Mouse (Mus musculus) right cerebral cortex, postnatal 14 days (tissue): ENCODE measurements around the gene Ntng1.

ENCODE experiments used
- DNase-seq: peaks from one replicate; pipeline ENCODE4 v3.0.0; 2022

Gene Ntng1

DNA sequence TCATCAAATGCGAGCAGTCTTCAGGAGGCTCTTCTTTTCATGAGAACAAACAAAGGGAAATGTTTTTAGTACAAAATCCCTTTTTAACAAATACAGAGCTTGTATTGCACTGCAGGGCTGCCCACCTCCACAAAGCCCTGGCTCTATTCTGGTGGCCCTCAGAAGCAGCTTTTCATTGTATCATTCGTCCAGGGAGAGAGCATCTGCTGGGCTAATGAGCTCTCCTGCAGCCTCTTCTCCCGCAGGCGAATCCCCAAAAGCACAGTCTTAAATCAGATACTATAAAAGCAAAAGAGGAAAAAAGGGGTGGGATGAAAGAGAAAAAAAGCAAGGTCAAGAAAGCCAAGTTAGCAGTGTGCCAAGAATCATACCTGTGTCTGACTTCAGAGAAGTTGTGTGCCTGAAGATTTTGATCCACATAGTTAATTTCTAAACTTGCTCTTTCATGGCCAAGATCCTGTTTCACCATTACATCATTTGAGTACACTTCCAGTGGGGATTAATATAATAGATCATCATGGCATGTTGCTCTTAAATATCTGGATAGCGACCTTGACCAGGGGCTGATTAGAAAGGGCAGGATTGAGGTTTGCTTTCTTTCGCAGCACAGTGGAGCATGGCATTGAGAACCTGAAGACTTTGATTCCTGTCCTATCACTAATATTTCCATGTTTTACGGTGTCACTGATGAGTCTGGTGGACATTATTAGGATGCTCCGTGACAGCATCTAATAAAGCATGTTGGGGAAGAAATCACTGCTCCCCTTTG is 225.7 kb downstream of the Ntng1 start:
- no peak for DNase-seq

DNA sequence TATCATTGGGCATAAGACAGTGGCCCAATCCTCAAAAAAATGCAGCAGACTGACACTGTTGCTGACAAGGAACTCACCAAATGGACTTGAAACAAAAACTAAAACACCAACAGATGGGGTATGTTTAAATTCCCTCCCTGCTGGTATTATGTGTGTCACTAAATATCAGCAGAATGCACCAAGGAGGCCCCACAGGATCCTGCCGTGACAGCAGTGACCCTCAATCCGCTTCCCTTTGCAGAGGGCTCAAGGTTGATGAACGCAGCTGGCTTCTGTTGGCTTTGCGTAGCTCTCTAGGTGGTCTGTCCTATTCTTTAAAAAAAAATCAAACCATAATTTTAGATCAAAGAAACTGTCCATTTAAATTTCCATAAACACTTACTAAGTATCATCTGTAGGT is 226.7 kb downstream of the Ntng1 start:
- no peak for DNase-seq

DNA sequence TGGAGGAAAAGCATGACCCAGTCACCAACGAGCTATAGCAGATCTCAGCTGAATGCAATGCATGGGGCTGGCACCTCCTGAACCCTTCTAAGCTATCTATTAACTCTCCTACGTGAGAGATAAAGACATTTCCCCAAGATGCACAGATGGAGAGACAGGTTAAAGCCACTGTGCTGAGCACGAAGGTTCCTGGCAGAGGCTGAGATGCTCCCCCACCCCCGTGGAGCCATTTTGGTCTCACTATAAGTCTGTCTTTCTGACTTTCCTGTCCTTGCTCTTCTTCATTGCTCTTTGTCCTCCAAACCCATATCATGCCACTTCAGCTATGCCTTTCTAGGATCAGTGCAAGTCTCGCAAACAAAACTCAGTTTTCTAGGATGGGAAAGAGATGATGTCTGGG is 229.6 kb downstream of the Ntng1 start:
- DNase-seq = no peak

DNA sequence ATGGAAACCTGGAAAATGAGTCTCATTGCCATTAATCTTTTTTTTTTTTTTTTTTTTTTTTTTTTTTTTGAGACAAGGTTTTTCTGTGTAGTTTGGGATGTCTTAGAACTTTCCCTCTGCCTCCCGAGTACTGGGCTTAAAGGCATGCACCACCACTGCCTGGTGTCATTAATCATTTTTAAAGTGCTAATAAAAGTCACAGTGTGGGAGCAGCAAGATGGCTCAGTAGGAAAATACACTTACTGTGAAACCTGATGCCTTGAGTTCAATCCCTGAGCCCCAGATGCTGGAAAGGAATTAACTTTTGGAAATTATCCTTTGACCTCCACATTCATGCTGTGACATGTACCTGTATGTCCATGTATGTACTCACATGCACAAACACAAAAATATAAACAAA is 253.2 kb downstream of the Ntng1 start:
- no peak for DNase-seq

GRCm38 (mm10) chr3:109885672-109886071 is 258.1 kb downstream of the Ntng1 start:
- DNase-seq = no peak

- DNase-seq = no peak
Measured at GRCm38 (mm10) chr3:109879061-109879460, 264.8 kb downstream of the Ntng1 start.

DNA sequence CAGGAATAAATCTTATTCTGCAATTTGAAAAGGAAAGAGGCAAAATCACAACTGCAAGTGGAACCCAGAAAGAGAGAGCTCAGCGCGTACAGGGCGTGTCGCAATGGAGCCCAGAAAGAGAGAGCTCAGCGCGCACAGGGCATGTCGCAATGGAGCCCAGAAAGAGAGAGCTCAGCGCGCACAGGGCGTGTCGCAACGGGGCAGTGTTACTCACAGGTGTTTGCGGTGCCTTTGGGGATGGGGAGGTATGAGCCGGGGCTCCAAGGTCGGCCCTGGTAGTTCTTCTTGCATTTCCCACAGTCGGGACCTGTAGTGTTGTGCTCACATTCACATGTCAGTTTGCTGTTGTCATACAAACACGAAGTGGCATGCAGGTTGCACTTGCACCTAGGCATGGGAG is 271.8 kb downstream of the Ntng1 start:
- no peak for DNase-seq

DNA sequence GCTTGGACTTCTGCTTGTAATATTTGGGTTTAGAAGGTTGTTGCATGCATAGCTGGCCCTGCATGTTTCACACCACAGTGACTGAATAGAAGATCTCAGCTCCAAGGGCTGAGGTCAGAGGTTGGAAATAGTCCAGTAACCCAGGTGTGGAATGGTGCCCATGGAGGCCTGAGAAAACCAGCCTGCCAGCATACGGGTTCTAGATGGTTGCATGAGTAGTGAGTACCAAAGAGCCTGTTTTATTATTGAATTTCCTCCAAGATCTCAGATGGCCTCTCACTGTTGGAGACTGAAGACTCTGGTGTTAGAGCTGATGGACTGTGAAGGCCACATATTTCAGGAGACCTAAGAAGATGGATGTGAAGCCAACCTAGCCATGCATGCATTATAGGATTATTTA is 285.5 kb downstream of the Ntng1 start:
- no peak for DNase-seq

GRCm38 (mm10) chr3:109854449-109855155 is 289.2 kb downstream of the Ntng1 start:
- no peak for DNase-seq

- no peak for DNase-seq
Measured at GRCm38 (mm10) chr3:109846660-109847059, 297.2 kb downstream of the Ntng1 start.

DNA sequence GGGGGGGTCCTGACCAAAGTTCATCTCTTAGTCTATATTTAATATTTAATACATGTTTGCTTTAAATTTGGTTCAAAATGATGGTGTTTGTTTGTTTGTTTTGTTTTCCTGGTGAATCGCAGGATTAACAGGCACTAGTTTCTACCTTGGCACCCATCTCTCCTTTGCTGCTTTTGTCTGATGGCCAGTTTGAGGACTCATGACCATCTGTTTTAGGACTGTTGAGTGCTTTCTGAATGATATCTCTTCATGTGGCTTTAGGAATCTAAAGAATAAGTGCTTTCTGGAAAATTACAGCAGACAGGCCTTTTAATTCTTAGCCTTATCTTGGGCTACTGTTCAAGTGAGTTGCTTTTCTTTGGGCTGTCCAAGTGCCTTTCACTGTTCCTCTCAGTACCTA is 318.0 kb downstream of the Ntng1 start:
- DNase-seq = no peak

DNA sequence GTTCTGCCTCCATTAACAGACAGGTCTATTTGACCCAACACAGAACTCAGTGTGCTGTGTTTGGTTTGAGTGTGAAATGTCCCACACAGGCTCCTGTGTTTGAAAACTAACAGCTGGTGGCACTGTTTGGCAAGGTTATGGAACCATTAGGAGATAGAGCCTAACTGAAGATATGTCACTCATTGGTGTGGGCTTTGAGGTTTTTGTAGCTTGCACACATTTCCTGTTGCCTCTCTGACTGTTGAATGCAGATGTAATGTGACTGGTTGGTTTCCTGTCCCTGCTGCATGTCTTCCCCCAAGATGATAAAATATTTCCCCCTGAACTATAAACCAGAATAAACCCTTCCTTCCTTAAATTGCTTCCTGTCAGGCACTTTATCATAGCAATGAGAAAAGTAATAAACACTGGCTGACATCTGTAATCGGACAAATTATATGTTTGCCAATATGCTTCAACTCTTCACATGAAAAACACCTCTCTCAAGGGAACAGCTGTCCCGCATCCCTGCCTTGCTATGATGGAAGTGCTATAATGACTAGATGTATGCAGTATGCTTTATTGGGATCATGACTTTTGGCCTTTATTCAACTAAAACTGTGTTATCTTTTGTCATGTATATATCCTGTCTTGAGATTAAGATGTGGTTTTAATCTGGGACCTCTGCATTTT is 320.9 kb downstream of the Ntng1 start:
- DNase-seq = no peak

- no peak for DNase-seq
Measured at GRCm38 (mm10) chr3:109818821-109819685, 324.8 kb downstream of the Ntng1 start.

GRCm38 (mm10) chr3:109809065-109809464 is 334.7 kb downstream of the Ntng1 start:
- no peak for DNase-seq

DNA sequence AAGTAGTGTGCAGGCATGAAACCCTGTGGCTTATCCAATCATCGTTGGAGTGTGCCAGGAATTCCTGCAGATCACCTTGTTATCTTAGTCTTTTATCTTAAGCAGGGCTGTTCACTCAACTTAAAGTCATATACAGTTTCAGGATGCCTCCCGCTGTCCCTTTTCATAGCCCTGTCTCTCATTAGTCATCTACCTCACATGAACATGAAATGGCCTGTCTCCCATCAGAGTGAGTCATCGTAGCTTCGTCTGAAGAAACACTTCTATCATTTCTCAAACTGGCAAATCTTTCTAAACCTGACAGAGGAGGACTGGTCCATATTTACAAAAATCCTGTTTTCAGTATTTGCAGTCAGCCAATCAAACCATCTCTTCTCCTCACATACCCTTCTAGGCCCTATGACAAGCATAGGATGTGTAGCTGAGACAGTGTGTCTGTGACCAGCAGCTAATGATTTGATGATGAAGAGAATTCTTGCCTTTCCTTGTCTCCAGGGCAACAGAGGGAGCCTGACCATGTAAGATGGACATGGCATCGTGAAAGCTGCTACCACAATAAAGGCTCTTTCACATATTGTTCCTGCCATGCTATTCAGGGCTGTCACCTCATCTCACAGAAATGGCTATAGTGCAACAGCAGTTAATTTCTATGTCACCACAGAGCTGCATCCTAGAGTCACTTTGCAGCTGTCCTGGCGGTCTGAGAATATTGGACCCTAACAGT is 336.4 kb downstream of the Ntng1 start:
- no peak for DNase-seq

GRCm38 (mm10) chr3:109804145-109804544 is 339.7 kb downstream of the Ntng1 start:
- no peak for DNase-seq

GRCm38 (mm10) chr3:109803616-109804015 is 340.2 kb downstream of the Ntng1 start:
- DNase-seq = no peak

GRCm38 (mm10) chr3:109797354-109797753 is 346.5 kb downstream of the Ntng1 start:
- no peak for DNase-seq

DNA sequence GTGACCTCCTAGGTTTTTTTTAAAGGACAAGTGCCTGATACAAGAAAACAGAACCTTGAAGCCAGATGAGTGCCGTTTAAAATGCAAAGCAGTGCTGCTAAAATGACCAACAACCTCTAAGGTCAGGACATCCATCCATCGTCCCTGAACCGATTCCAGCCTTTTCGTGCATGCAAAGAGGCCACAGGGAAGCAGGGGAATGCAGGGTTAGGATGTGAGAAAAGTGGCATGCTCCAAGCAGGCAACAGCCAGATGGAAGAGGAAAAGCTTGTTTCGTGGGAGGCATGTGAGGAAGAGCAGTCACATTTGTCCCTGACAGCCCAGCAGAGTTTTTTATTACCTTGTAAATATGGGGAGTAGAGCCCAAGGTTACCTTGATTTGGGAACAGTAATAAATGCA is 360.6 kb downstream of the Ntng1 start:
- DNase-seq = no peak

- DNase-seq = peak; percentile 59
Measured at GRCm38 (mm10) chr3:109782289-109782951, 361.4 kb downstream of the Ntng1 start.

GRCm38 (mm10) chr3:109781917-109782288 is 361.9 kb downstream of the Ntng1 start:
- no peak for DNase-seq

- no peak for DNase-seq
Measured at GRCm38 (mm10) chr3:109775200-109775599, 368.6 kb downstream of the Ntng1 start.
